Mouse (Mus musculus) erythroid progenitor cell, adult 5-6 weeks (primary cell): ENCODE results near the gene Hmgb3. TPM values are rescaled to one million over a fixed set of nuclear protein-coding genes. Genes with fewer than 3 reads are reported as not detected.

Source experiments
- ATAC-seq: replicated peaks from 2 replicates; pipeline ENCODE4 v1.8.0; 2016; ENCODE audit warnings: moderate number of reproducible peaks, mild to moderate bottlenecking, moderate TSS enrichment, inconsistent platforms; ENCODE audit not compliant: poor library complexity, low FRiP score, severe bottlenecking
- total RNA-seq, 2 experiments: library from RNA; stranded (forward) in 1 of 2; stranded (reverse) in 1 of 2; fragments of 150-400 nt in 1 of 2; fragments of 186-747, 209-891 nt in 1 of 2; gene quantifications; 2 replicates each; pipeline versions ENCODE4 v1.2.3 to v1.2.4; 2015 to 2017; ENCODE audit warnings: low replicate concordance in 2 of 2

Hmgb3 gene
- total RNA-seq, 2 experiments from 2014 or later: 164 to 208 TPM

- no peak for ATAC-seq
These were observed 17.6 kb downstream of the Hmgb3 start for GRCm38 (mm10) chrX:71573132-71573900.

GRCm38 (mm10) chrX:71575550-71575949, 19.8 kb downstream of the Hmgb3 start:
- ATAC-seq: no peak

- ATAC-seq: no peak
These were observed 33.5 kb downstream of the Hmgb3 start for GRCm38 (mm10) chrX:71589181-71589580.

GRCm38 (mm10) chrX:71601052-71601611, 45.4 kb downstream of the Hmgb3 start:
- peak; percentile 89 for ATAC-seq

Other genes starting within 250 kb of the Hmgb3 start
- 11.9 and 18.4 TPM in 2 replicates for gene Mtmr1, start 191.2 kb upstream of the Hmgb3 start, total RNA-seq (2015; ENCODE audit: low replicate concordance)
- gene Mtmr1, start 191.2 kb upstream of the Hmgb3 start, total RNA-seq (2017; ENCODE audit: low replicate concordance): 11.6 and 19.3 TPM in 2 replicates
- gene Cd99l2, start 63.1 kb upstream of the Hmgb3 start, total RNA-seq (2015; ENCODE audit: low replicate concordance): 9.4 and 21.4 TPM in 2 replicates
- gene Cd99l2, start 63.1 kb upstream of the Hmgb3 start, total RNA-seq (2017; ENCODE audit: low replicate concordance): 15.3 and 21.6 TPM in 2 replicates
- gene Gpr50, start 107.7 kb downstream of the Hmgb3 start, total RNA-seq (2015; ENCODE audit: low replicate concordance): 1.1 TPM in 1 of 2 replicates, not detected in the other
- not detected in 2 replicates for gene Gpr50, start 107.7 kb downstream of the Hmgb3 start, total RNA-seq (2017; ENCODE audit: low replicate concordance)